Mouse (Mus musculus): ENCODE measurements around the gene Cfap20. TPM values are rescaled to one million over a fixed set of nuclear protein-coding genes. Genes with fewer than 3 reads are reported as not detected.

Gene Cfap20
- polyA plus RNA-seq, 1 experiment from 2014 or later = 128 TPM

DNA sequence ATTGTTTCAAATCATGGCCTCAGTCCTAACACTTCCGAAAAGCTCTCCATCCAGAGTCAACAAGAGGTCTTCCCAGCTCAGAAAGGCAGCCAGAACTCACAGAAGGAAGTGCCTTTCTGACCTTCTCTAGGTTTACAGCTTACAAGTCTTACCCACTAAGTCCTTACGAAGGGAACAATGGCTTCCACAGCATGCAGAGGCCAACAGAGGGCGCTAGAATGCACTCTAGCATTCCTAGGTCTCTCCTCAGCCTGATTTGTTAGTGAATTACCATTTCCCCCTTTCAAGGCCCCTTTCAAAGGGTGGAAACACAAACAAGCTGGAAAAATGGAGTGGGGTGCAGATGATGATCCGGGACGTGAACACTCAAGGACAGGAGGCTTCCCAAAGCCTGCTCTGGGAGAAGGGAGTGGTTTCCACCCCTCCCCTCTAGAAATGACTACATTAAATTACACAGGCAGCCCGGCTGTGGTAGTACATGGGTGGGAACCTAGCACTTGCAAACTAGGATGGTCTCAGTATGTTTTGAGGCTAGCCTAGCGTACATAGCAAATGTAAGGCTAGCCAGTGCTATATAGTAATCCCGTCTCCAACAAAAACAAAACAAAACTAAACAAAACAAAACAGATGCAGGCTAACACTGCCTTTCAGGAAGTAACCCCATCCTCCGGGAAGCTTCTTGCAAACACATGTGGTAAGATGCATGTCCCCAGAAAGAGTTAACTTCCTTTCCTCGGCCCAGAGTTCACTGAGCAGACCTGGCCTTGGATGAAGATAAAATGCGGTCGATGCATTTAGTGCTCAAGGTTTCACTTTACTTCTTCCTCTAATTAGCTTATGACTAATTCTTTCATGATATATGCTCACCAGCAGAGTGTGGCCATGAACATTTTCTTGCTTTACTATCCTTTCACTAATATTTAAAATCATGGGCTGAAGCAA is 6.8 kb downstream of the Cfap20 start:
- 48% methylated on average over 12 of the region's 12 CpGs for WGBS
- no peak overlapping the region for H3K4me2 ChIP-seq (ENCODE audit: low read depth)
- peaks cover 14% of the 10 kb centered on the region; the same call in 1 of the 2 replicates for H3K4me1 ChIP-seq (ENCODE audit: control insufficient read depth, insufficient read depth, low read length)
- H3K36me3 ChIP-seq (ENCODE audit: control insufficient read depth, insufficient read depth, low read length) = no peaks in the 10 kb centered on the region
- H3K9ac ChIP-seq (ENCODE audit: low read length) = no peak overlapping the region
- H3K27ac ChIP-seq (ENCODE audit: low read depth, low read length) = no peak overlapping the region
- DNase-seq (ENCODE audit: low spot score) (peak; percentile 75), ATAC-seq (ENCODE audit: insufficient read depth, low FRiP score, low TSS enrichment) (peak; percentile 42; the same call in 1 of the 2 replicates)
- H3K9me3 ChIP-seq (ENCODE audit: control insufficient read depth, low read length) = no peaks in the 10 kb centered on the region
- H3K4me3 ChIP-seq (ENCODE audit: low read depth, low read length) = no peak overlapping the region
- no peaks in the 10 kb centered on the region for H3K27me3 ChIP-seq (ENCODE audit: control insufficient read depth, insufficient read depth, low read length)

DNA sequence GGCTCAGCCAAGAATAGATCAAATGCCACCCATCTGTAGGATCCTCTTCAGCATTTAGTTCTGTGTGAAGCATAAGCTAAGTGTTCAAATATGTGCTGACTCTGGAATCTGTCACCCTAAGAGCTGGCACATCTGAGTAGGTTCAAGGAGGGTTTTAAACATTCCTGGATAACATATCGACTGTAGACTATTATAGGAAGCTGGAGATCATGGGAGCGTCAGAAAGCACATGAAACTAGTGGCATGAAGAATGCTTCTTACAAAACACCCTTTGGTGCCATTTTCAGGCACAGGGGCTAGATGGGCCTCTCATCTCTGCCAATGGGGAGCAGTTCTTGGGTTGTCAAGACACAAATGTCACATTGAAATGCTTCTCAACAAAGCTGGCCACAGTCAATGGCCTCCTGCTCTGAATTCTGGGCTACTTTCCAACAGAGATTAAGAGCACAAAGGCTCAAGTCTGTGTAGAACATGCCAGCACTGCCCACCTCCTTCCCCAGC is 7.8 kb downstream of the Cfap20 start:
- DNase-seq (ENCODE audit: low spot score) (no peak), ATAC-seq (ENCODE audit: insufficient read depth, low FRiP score, low TSS enrichment) (peak; percentile 35; the same call in 1 of the 2 replicates)
- Histone ChIP-seq H3K4me1 (ENCODE audit: control insufficient read depth, insufficient read depth, low read length) (peaks cover 14% of the 10 kb centered on the region; the same call in 1 of the 2 replicates), H3K4me3 (ENCODE audit: low read depth, low read length) (no peak overlapping the region), H3K27ac (ENCODE audit: low read depth, low read length) (0 out of 2 replicates have a peak overlapping the region, but pooled peaks have one; percentile 1), H3K9ac (ENCODE audit: low read length) (no peak overlapping the region), H3K27me3 (ENCODE audit: control insufficient read depth, insufficient read depth, low read length) (no peaks in the 10 kb centered on the region), H3K9me3 (ENCODE audit: control insufficient read depth, low read length) (no peaks in the 10 kb centered on the region), H3K4me2 (ENCODE audit: low read depth) (no peak overlapping the region), H3K36me3 (ENCODE audit: control insufficient read depth, insufficient read depth, low read length) (no peaks in the 10 kb centered on the region)
- 83% methylated on average over 2 of the region's 2 CpGs for WGBS

DNA sequence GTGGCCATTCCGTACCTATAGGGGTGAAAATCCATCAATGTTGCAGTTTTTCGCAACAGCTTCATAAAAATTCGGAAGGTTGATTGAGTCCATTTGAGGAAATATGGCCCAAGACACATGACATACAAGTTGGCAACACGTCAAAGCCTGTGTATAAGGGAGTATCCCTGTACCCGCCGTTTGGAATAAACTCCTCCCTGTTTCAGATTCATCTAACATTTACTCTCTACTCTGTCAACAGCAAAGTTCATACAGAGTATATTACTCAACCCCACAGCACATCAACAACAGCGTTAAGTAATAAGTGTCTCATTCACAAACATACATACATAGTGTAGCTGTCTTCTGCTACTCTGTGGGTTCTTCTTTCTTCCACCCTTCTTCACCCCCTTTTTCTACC is 10.0 kb downstream of the Cfap20 start:
- 93% methylated on average over 7 of the region's 7 CpGs for WGBS
- Histone ChIP-seq H3K9me3 (ENCODE audit: control insufficient read depth, low read length) (no peaks in the 10 kb centered on the region), H3K4me3 (ENCODE audit: low read depth, low read length) (no peak overlapping the region), H3K27ac (ENCODE audit: low read depth, low read length) (no peak overlapping the region), H3K4me2 (ENCODE audit: low read depth) (no peak overlapping the region), H3K27me3 (ENCODE audit: control insufficient read depth, insufficient read depth, low read length) (no peaks in the 10 kb centered on the region), H3K36me3 (ENCODE audit: control insufficient read depth, insufficient read depth, low read length) (no peaks in the 10 kb centered on the region; the same call in 1 of the 2 replicates), H3K4me1 (ENCODE audit: control insufficient read depth, insufficient read depth, low read length) (peaks cover 9% of the 10 kb centered on the region; the same call in 1 of the 2 replicates), H3K9ac (ENCODE audit: low read length) (no peak overlapping the region)
- DNase-seq (ENCODE audit: low spot score) (no peak), ATAC-seq (ENCODE audit: insufficient read depth, low FRiP score, low TSS enrichment) (no peak)

DNA sequence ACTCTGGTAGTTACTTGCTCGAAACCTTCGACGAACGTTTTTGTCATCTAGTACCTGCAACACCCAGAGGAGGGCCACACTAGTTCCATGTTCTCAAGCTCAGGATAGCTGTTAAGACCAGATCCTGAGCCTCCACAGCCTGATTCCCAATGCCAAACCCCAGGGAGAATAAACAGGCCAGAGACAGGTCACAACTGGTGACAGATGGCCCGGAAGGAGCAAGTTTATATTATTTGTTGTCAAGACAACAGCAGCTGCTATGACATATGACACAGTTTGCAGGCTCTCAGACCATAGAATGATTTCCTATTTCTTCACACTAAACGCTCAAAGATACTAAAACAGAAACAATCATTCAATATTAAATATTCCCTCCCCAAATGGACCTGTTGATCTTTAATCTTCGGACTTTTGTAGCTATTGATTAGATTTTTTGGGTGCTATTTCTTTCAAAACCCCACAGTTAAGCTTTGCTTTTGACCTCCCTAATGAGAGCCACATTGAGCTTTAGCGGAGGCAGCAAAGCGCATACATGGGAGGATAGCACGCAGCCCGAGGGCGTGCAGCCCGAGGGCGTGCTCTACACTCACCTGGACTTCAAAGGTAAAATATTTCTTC is 12.4 kb downstream of the Cfap20 start:
- Histone ChIP-seq H3K9ac (ENCODE audit: low read length) (no peak overlapping the region), H3K4me1 (ENCODE audit: control insufficient read depth, insufficient read depth, low read length) (no peaks in the 10 kb centered on the region), H3K4me2 (ENCODE audit: low read depth) (no peak overlapping the region), H3K27ac (ENCODE audit: low read depth, low read length) (no peak overlapping the region), H3K27me3 (ENCODE audit: control insufficient read depth, insufficient read depth, low read length) (no peaks in the 10 kb centered on the region), H3K9me3 (ENCODE audit: control insufficient read depth, low read length) (no peaks in the 10 kb centered on the region), H3K36me3 (ENCODE audit: control insufficient read depth, insufficient read depth, low read length) (no peaks in the 10 kb centered on the region; the same call in 1 of the 2 replicates), H3K4me3 (ENCODE audit: low read depth, low read length) (no peak overlapping the region)
- ATAC-seq (ENCODE audit: insufficient read depth, low FRiP score, low TSS enrichment) (no peak), DNase-seq (ENCODE audit: low spot score) (no peak)
- 94% methylated on average over 14 of the region's 14 CpGs for WGBS

DNA sequence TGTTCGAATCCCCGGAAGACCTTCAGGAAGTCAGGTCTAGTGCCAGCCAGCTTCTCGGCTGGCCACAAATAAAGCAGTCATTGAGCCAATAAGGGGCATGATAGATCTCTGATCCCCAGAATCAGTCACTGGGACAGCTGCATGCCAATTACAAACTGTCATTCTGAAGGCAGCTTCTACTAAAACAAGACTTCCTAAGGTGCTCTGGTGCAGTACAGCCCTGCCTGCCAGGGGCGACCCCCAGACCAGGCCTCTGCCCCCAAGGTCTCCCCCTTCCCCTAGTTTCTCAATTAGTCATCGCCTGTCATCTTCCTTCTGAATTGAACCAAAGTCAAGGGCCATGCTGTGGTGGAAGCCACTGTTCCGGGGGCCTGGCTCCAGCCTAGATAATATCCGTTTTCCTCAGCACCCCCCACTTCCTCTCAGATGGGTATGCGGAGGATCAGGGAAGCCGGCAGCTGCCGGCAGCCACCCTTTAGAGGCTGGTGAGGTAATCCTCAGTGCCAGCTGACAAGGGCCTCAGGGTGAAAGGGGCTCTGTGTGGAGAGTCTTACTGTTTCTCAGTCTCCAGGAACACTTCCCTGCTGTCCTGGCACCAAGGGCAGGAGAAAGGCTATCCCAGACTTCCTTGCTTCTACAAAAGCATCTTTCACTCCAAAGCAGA is 23.2 kb downstream of the Cfap20 start:
- Histone ChIP-seq H3K9me3 (ENCODE audit: control insufficient read depth, low read length) (no peaks in the 10 kb centered on the region), H3K9ac (ENCODE audit: low read length) (no peak overlapping the region), H3K27me3 (ENCODE audit: control insufficient read depth, insufficient read depth, low read length) (no peaks in the 10 kb centered on the region), H3K4me3 (ENCODE audit: low read depth, low read length) (no peak overlapping the region), H3K4me1 (ENCODE audit: control insufficient read depth, insufficient read depth, low read length) (no peaks in the 10 kb centered on the region), H3K27ac (ENCODE audit: low read depth, low read length) (no peak overlapping the region), H3K36me3 (ENCODE audit: control insufficient read depth, insufficient read depth, low read length) (no peaks in the 10 kb centered on the region), H3K4me2 (ENCODE audit: low read depth) (no peak overlapping the region)
- DNase-seq (ENCODE audit: low spot score) = no peak
- 61% methylated on average over 10 of the region's 10 CpGs for WGBS
- ATAC-seq (ENCODE audit: insufficient read depth, low FRiP score, low TSS enrichment) = no peak

DNA sequence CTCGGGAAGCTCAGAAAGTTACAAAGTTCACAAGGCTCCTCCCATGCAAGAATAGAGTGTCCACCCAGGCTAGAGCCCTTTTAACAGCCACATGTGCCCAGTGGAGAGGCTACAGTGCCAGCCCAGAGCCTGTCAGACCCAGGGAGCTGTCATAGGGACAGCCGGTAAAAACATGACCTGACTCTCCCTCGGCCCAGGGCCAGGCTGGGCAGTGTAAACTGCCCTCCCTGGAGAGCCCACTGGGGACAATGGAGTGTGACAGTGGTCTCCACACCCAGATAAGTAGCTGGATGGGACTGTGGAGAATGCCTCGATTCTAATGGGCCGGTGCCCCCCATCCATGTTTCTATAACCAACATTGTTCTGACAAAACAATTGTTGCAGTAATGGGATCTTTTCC is 25.2 kb downstream of the Cfap20 start:
- Histone ChIP-seq H3K27ac (ENCODE audit: low read depth, low read length) (no peak overlapping the region), H3K4me1 (ENCODE audit: control insufficient read depth, insufficient read depth, low read length) (no peaks in the 10 kb centered on the region), H3K4me3 (ENCODE audit: low read depth, low read length) (no peak overlapping the region), H3K36me3 (ENCODE audit: control insufficient read depth, insufficient read depth, low read length) (no peaks in the 10 kb centered on the region), H3K9ac (ENCODE audit: low read length) (no peak overlapping the region), H3K9me3 (ENCODE audit: control insufficient read depth, low read length) (no peaks in the 10 kb centered on the region), H3K4me2 (ENCODE audit: low read depth) (no peak overlapping the region), H3K27me3 (ENCODE audit: control insufficient read depth, insufficient read depth, low read length) (no peaks in the 10 kb centered on the region)
- ATAC-seq (ENCODE audit: insufficient read depth, low FRiP score, low TSS enrichment) (no peak), DNase-seq (ENCODE audit: low spot score) (no peak)
- 85% methylated on average over 5 of the region's 5 CpGs for WGBS

DNA sequence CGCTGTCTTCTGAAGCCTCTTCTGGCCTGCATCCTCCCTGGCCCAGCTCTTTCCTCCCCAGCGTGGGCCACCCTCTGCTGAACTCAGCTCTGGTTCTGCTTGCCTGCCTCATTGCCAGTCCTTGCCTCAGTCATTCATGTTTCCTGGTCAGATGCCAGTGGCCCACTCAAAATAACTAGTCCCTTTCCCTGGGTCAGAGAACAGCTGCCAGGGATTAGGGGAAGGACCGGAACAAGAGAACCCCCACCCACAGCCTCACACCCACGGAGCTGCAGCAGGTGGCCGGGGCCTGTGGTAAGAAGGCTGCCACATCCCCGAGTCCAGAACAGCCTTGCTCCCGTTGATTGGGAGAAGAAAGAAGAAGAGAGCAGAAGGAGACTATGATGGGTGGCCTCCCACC is 33.6 kb downstream of the Cfap20 start:
- no peak overlapping the region for H3K4me2 ChIP-seq (ENCODE audit: low read depth)
- H3K4me3 ChIP-seq (ENCODE audit: low read depth, low read length) = no peak overlapping the region
- no peaks in the 10 kb centered on the region for H3K27me3 ChIP-seq (ENCODE audit: control insufficient read depth, insufficient read depth, low read length)
- 80% methylated on average over 7 of the region's 7 CpGs for WGBS
- no peaks in the 10 kb centered on the region for H3K36me3 ChIP-seq (ENCODE audit: control insufficient read depth, insufficient read depth, low read length)
- no peak for ATAC-seq (ENCODE audit: insufficient read depth, low FRiP score, low TSS enrichment)
- H3K4me1 ChIP-seq (ENCODE audit: control insufficient read depth, insufficient read depth, low read length) = 0 out of 2 replicates have a peak, but pooled peaks cover 7% of the 10 kb centered on the region
- H3K9ac ChIP-seq (ENCODE audit: low read length) = no peak overlapping the region
- no peaks in the 10 kb centered on the region for H3K9me3 ChIP-seq (ENCODE audit: control insufficient read depth, low read length)
- no peak for DNase-seq (ENCODE audit: low spot score)
- H3K27ac ChIP-seq (ENCODE audit: low read depth, low read length) = no peak overlapping the region

DNA sequence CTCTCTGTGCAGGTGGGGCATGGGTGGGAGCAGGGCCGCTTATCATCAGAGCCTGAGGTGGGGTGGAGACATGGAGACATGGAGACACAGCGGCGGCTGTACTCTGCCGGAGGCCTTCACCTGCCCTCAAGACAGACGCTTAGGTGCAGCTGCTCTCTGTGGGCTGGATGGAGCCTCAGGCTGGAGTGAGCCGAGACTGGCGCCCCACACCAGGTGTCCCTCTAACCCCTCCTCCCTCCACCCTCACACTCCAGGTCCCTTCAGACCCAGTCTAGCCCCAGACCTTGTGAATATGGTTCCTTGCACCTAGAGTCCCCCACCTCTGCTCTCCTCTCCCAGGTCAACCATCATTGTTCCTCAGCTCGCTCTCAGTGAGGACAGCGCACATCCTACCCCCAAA is 35.5 kb downstream of the Cfap20 start:
- H3K9ac ChIP-seq (ENCODE audit: low read length) = no peak overlapping the region
- ATAC-seq (ENCODE audit: insufficient read depth, low FRiP score, low TSS enrichment) = no peak

More for the DNA sequence above, 35.5 kb downstream of the Cfap20 start:
- WGBS = 86% methylated on average over 9 of the region's 9 CpGs
- Histone ChIP-seq H3K4me3 (ENCODE audit: low read depth, low read length) (no peak overlapping the region), H3K4me1 (ENCODE audit: control insufficient read depth, insufficient read depth, low read length) (peaks cover 10% of the 10 kb centered on the region; the same call in 1 of the 2 replicates), H3K27ac (ENCODE audit: low read depth, low read length) (no peak overlapping the region), H3K4me2 (ENCODE audit: low read depth) (no peak overlapping the region), H3K36me3 (ENCODE audit: control insufficient read depth, insufficient read depth, low read length) (no peaks in the 10 kb centered on the region), H3K9me3 (ENCODE audit: control insufficient read depth, low read length) (no peaks in the 10 kb centered on the region), H3K27me3 (ENCODE audit: control insufficient read depth, insufficient read depth, low read length) (no peaks in the 10 kb centered on the region)
- DNase-seq (ENCODE audit: low spot score) = no peak
